Mouse (Mus musculus) megakaryocyte-erythroid progenitor cell, adult 5-6 weeks (primary cell): ENCODE results near the gene Serpinh1. TPM values are rescaled to one million over a fixed set of nuclear protein-coding genes. Genes with fewer than 3 reads are reported as not detected.

Experiments used
- ATAC-seq: replicated peaks from 2 replicates; pipeline ENCODE4 v1.8.0; 2016; ENCODE audit warnings: mild to moderate bottlenecking, inconsistent platforms; ENCODE audit not compliant: severe bottlenecking, poor library complexity, low FRiP score, low TSS enrichment
- total RNA-seq, 2 experiments: library from RNA; stranded (forward) in 1 of 2; stranded (reverse) in 1 of 2; fragments of 200-1000, 215-1000 nt in 1 of 2; fragments of >200 nt in 1 of 2; fragmentation: Nextera tagmentation in 1 of 2; gene quantifications; 2 replicates each; pipeline ENCODE4 v1.2.3; 2014 to 2017

The Serpinh1 gene
- not detected in 2 replicates for total RNA-seq (2014; fragmentation: Nextera tagmentation)
- not detected in 2 replicates for total RNA-seq (2017)

GRCm38 (mm10) chr7:99352526-99353400 lies at the start of gene Serpinh1:
TSS of gene Serpinh1 (minus strand) at chr7:99353239.
- no peak for ATAC-seq

- ATAC-seq = no peak
Observed at GRCm38 (mm10) chr7:99402477-99402876, 49.4 kb upstream of the Serpinh1 start.

- no peak for ATAC-seq
Observed at GRCm38 (mm10) chr7:99401373-99401772, 48.3 kb upstream of the Serpinh1 start.

GRCm38 (mm10) chr7:99396994-99397659 lies 44.1 kb upstream of the Serpinh1 start:
- no peak for ATAC-seq

GRCm38 (mm10) chr7:99395908-99396616 lies 43.0 kb upstream of the Serpinh1 start:
- ATAC-seq = no peak

- no peak for ATAC-seq
Observed at GRCm38 (mm10) chr7:99395385-99395784, 42.3 kb upstream of the Serpinh1 start.

- no peak for ATAC-seq
Observed at GRCm38 (mm10) chr7:99393711-99394325, 40.8 kb upstream of the Serpinh1 start.

- ATAC-seq = no peak
Observed at GRCm38 (mm10) chr7:99392696-99393095, 39.7 kb upstream of the Serpinh1 start.

- ATAC-seq = no peak
Observed at GRCm38 (mm10) chr7:99390559-99390958, 37.5 kb upstream of the Serpinh1 start.

GRCm38 (mm10) chr7:99387356-99387755 lies 34.3 kb upstream of the Serpinh1 start:
- no peak for ATAC-seq

GRCm38 (mm10) chr7:99386811-99387210 lies 33.8 kb upstream of the Serpinh1 start:
- ATAC-seq = no peak

GRCm38 (mm10) chr7:99386030-99386429 lies 33.0 kb upstream of the Serpinh1 start:
- ATAC-seq = no peak

GRCm38 (mm10) chr7:99384101-99384611 lies 31.1 kb upstream of the Serpinh1 start:
- no peak for ATAC-seq

GRCm38 (mm10) chr7:99383246-99383645 lies 30.2 kb upstream of the Serpinh1 start:
- ATAC-seq = no peak

GRCm38 (mm10) chr7:99382088-99383000 lies 29.3 kb upstream of the Serpinh1 start:
- no peak for ATAC-seq

GRCm38 (mm10) chr7:99381214-99382087 lies 28.4 kb upstream of the Serpinh1 start, which contains the start of gene Gdpd5:
TSS of gene Gdpd5 (plus strand) at chr7:99381414.
- ATAC-seq = peak; percentile 94

GRCm38 (mm10) chr7:99380491-99381213 lies 27.6 kb upstream of the Serpinh1 start:
- ATAC-seq = peak; percentile 60
